Mouse (Mus musculus): ENCODE data around the gene Gm20388. TPM values are rescaled to one million over a fixed set of nuclear protein-coding genes. Genes with fewer than 3 reads are reported as not detected.
A peak's percentile ranks its signal among the peaks of the same experiment; 100 is the strongest.

The Gm20388 gene
- polyA plus RNA-seq, 1 experiment from 2014 or later: 7.4 TPM

DNA sequence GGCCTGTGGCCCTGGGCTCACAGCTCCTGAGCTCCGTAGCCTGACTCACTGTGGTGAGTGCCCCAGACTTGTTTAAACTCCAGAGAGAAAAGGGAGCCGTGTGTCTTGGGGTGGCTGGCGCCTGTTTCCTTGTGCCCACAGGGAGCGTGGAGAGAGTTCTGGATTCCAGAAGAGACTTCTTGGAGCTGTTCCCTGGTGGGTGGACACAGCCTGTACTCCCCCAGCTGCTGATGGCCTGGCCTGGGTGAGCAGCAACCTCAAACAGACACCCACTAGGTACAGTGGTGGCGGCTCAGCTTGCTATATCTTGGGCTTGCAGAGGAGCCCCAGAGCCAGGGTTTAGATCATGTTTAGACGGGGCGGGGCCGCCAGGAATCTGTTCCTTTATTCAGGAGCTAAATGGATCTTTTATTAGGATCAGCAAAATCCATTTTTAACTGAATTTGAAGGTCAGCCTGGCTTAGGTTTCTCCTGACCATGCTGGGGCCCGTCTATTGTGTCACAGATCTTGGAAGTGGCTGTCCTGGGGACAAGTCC, 339.2 kb downstream of the Gm20388 start:
- no peak for ATAC-seq (ENCODE audit: insufficient read depth, low FRiP score)
- peaks cover 38% of the 10 kb centered on the region for H3K4me1 ChIP-seq (ENCODE audit: control insufficient read depth, insufficient read depth, low read length)
- H3K27ac ChIP-seq (ENCODE audit: low read length): peak overlapping the region; percentile 23
- no peaks in the 10 kb centered on the region for H3K27me3 ChIP-seq (ENCODE audit: control insufficient read depth, insufficient read depth, low read length)
- 58% methylated on average over 9 of the region's 9 CpGs for WGBS
- no peak overlapping the region for H3K4me3 ChIP-seq (replicated peaks; ENCODE audit: low read length)
- H3K9me3 ChIP-seq (replicated peaks; ENCODE audit: control insufficient read depth, low read length): no peaks in the 10 kb centered on the region; the same call in 1 of the 2 replicates
- no peak overlapping the region for H3K4me2 ChIP-seq (ENCODE audit: low read depth, low read length)
- H3K36me3 ChIP-seq (ENCODE audit: control insufficient read depth, insufficient read depth, low read length): no peaks in the 10 kb centered on the region
- H3K9ac ChIP-seq (ENCODE audit: low read length): peak overlapping the region; percentile 4; the same call in 1 of the 2 replicates

- H3K4me1 ChIP-seq (ENCODE audit: control insufficient read depth, insufficient read depth, low read length): peaks cover 43% of the 10 kb centered on the region
- H3K4me3 ChIP-seq (replicated peaks; ENCODE audit: low read length): no peak overlapping the region
- peak; percentile 8; the same call in 1 of the 2 replicates for ATAC-seq (ENCODE audit: insufficient read depth, low FRiP score)
- no peak overlapping the region for H3K4me2 ChIP-seq (ENCODE audit: low read depth, low read length)
- no peaks in the 10 kb centered on the region for H3K36me3 ChIP-seq (ENCODE audit: control insufficient read depth, insufficient read depth, low read length)
- H3K9me3 ChIP-seq (replicated peaks; ENCODE audit: control insufficient read depth, low read length): no peaks in the 10 kb centered on the region; the same call in 1 of the 2 replicates
- H3K27me3 ChIP-seq (ENCODE audit: control insufficient read depth, insufficient read depth, low read length): no peaks in the 10 kb centered on the region
- peak overlapping the region; percentile 45 for H3K27ac ChIP-seq (ENCODE audit: low read length)
- H3K9ac ChIP-seq (ENCODE audit: low read length): peak overlapping the region; percentile 48
- WGBS: 72% methylated on average over 16 of the region's 16 CpGs
These were observed 340.2 kb downstream of the Gm20388 start for GRCm38 (mm10) chr8:120250750-120251410.

- Histone ChIP-seq H3K4me2 (ENCODE audit: low read depth, low read length) (no peak overlapping the region), H3K27me3 (ENCODE audit: control insufficient read depth, insufficient read depth, low read length) (no peaks in the 10 kb centered on the region), H3K4me3 (replicated peaks; ENCODE audit: low read length) (no peak overlapping the region), H3K4me1 (ENCODE audit: control insufficient read depth, insufficient read depth, low read length) (peaks cover 49% of the 10 kb centered on the region), H3K9me3 (replicated peaks; ENCODE audit: control insufficient read depth, low read length) (no peaks in the 10 kb centered on the region; the same call in 1 of the 2 replicates), H3K27ac (ENCODE audit: low read length) (peak overlapping the region; percentile 45), H3K36me3 (ENCODE audit: control insufficient read depth, insufficient read depth, low read length) (no peaks in the 10 kb centered on the region), H3K9ac (ENCODE audit: low read length) (peak overlapping the region; percentile 48)
- WGBS: 45% methylated on average over 9 of the region's 9 CpGs
- ATAC-seq (ENCODE audit: insufficient read depth, low FRiP score): peak; percentile 55; the same call in 1 of the 2 replicates
These were observed 340.9 kb downstream of the Gm20388 start for GRCm38 (mm10) chr8:120251411-120252035.

DNA sequence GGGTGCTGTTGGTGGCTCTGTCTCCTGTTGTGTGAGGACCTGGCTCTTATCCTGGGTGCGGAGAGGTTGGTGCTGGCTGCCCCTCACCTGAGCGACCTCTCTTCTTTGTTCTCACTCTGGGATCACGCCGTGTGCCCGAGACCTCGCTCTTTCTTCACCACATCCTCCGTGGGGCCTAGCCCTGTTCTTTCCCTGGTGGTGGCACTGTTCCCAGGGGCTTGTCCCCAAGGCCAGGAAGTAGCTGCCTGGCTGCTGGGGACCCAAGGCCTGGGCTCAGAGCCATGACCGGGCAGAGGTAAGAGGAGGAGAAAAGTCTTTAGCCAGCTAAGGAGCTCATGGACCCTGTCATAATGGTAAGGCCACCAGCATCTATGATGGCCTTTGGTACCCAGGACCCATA, 343.0 kb downstream of the Gm20388 start:
- H3K4me2 ChIP-seq (ENCODE audit: low read depth, low read length): no peak overlapping the region
- no peaks in the 10 kb centered on the region for H3K27me3 ChIP-seq (ENCODE audit: control insufficient read depth, insufficient read depth, low read length)
- no peaks in the 10 kb centered on the region for H3K36me3 ChIP-seq (ENCODE audit: control insufficient read depth, insufficient read depth, low read length)
- 71% methylated on average over 8 of the region's 8 CpGs for WGBS
- H3K4me1 ChIP-seq (ENCODE audit: control insufficient read depth, insufficient read depth, low read length): peaks cover 62% of the 10 kb centered on the region
- no peak overlapping the region for H3K27ac ChIP-seq (ENCODE audit: low read length)
- H3K9me3 ChIP-seq (replicated peaks; ENCODE audit: control insufficient read depth, low read length): no peaks in the 10 kb centered on the region
- H3K4me3 ChIP-seq (replicated peaks; ENCODE audit: low read length): no peak overlapping the region
- H3K9ac ChIP-seq (ENCODE audit: low read length): 0 out of 2 replicates have a peak overlapping the region, but pooled peaks have one; percentile 29
- no peak for ATAC-seq (ENCODE audit: insufficient read depth, low FRiP score)

DNA sequence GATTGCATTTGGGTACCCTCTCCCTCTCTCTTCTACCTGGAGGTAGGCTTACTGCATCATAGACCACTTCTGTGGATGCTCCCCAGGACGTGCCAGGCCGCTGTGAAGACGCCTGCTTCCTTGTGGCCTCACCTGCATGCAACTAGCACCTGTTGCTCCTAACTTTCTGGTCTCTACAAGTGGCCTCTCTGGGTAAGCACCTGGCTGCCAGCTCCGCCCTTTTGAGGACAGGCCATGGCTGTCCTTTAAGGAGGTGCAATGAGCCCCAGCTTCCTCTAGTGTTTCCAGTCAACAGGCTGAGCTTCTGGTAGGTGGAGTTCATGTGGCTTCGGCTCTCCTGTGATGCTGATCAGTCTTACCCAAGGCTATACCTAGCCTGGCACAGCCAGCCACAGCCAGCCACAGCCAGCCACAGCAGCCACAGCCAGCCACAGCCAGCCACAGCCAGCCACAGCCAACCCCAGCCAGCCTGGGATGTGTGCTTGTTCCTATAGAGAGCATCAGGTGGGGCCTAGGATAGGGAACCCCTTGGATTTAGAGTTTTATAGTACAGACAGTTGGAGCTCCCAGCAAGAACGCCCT, 344.9 kb downstream of the Gm20388 start:
- no peak overlapping the region for H3K4me2 ChIP-seq (ENCODE audit: low read depth, low read length)
- H3K4me3 ChIP-seq (replicated peaks; ENCODE audit: low read length): no peak overlapping the region
- H3K36me3 ChIP-seq (ENCODE audit: control insufficient read depth, insufficient read depth, low read length): no peaks in the 10 kb centered on the region
- no peak overlapping the region for H3K9ac ChIP-seq (ENCODE audit: low read length)
- H3K27me3 ChIP-seq (ENCODE audit: control insufficient read depth, insufficient read depth, low read length): no peaks in the 10 kb centered on the region
- no peak for ATAC-seq (ENCODE audit: insufficient read depth, low FRiP score)
- peaks cover 59% of the 10 kb centered on the region for H3K4me1 ChIP-seq (ENCODE audit: control insufficient read depth, insufficient read depth, low read length)
- WGBS: 80% methylated on average over 6 of the region's 6 CpGs
- no peaks in the 10 kb centered on the region for H3K9me3 ChIP-seq (replicated peaks; ENCODE audit: control insufficient read depth, low read length)
- no peak overlapping the region for H3K27ac ChIP-seq (ENCODE audit: low read length)

DNA sequence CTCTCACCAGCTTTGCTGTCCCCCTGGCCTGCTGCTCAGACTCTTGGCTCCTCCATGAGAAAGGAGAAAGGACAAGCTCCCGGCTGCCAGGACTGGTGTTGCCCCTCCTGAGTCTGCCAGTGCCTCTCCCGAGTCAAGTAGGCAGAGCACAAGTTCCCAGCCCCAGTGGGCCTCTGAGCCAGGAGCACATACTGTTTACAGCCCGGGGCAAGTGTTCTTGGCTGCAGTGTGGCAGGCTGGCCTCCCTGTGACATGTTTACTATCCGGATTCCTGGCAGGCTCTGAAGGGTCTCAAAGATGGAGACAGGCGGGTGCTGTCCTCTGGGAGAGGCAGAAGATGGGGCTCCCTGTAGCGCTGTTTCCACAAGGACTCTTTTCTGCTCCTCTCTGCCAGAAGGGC, 346.3 kb downstream of the Gm20388 start:
- Histone ChIP-seq H3K4me3 (replicated peaks; ENCODE audit: low read length) (no peak overlapping the region), H3K27ac (ENCODE audit: low read length) (peak overlapping the region; percentile 66), H3K27me3 (ENCODE audit: control insufficient read depth, insufficient read depth, low read length) (no peaks in the 10 kb centered on the region), H3K4me1 (ENCODE audit: control insufficient read depth, insufficient read depth, low read length) (peaks cover 59% of the 10 kb centered on the region), H3K9me3 (replicated peaks; ENCODE audit: control insufficient read depth, low read length) (no peaks in the 10 kb centered on the region), H3K4me2 (ENCODE audit: low read depth, low read length) (no peak overlapping the region), H3K9ac (ENCODE audit: low read length) (peak overlapping the region; percentile 46), H3K36me3 (ENCODE audit: control insufficient read depth, insufficient read depth, low read length) (no peaks in the 10 kb centered on the region)
- WGBS: 20% methylated on average over 6 of the region's 6 CpGs
- ATAC-seq (ENCODE audit: insufficient read depth, low FRiP score): no peak

DNA sequence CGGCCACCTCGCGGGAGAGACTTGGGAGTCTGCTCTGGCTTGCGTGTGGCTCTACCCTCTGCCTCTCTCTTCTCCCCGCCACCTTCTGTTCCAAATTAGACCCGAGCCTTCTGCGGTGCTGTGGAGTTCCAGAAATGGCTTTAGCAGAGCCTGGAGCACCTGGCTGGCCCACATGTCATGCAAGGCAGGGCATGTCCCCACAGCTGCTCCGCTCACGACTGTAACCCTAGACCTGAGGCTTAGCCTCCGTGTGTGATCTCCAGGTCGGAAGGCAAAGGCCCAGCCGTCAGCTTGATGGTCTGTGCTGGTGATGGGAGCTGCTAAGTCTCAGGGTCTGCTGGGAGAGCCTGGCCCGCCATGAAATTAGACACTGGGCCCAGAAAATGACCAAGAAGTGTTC, 348.6 kb downstream of the Gm20388 start:
- H3K4me1 ChIP-seq (ENCODE audit: control insufficient read depth, insufficient read depth, low read length): peaks cover 69% of the 10 kb centered on the region

DNA sequence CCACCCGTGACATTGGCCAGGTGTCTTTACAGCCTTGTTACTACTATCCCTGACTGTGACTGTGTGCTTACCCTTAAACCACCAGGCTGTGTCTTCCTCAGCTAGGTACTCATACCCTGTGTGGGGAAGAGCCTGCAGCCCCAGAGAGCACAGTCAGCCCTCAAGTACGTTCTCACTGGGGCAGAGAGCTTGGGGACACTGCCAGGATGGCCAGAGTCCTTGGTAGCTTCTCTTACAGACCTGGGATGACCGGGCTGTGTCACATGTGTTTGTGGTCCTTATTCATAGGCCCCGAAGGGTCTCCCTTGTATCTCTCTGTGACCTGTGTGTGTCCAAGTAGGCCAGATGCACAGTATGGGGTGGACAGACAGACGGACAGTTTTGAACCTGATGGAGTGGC, 350.0 kb downstream of the Gm20388 start:
- Histone ChIP-seq H3K4me3 (replicated peaks; ENCODE audit: low read length) (no peak overlapping the region), H3K27ac (ENCODE audit: low read length) (peak overlapping the region; percentile 47), H3K27me3 (ENCODE audit: control insufficient read depth, insufficient read depth, low read length) (no peaks in the 10 kb centered on the region), H3K36me3 (ENCODE audit: control insufficient read depth, insufficient read depth, low read length) (no peaks in the 10 kb centered on the region), H3K4me1 (ENCODE audit: control insufficient read depth, insufficient read depth, low read length) (peaks cover 75% of the 10 kb centered on the region), H3K4me2 (ENCODE audit: low read depth, low read length) (peak overlapping the region; percentile 11), H3K9me3 (replicated peaks; ENCODE audit: control insufficient read depth, low read length) (no peaks in the 10 kb centered on the region), H3K9ac (ENCODE audit: low read length) (peak overlapping the region; percentile 42)
- no peak for ATAC-seq (ENCODE audit: insufficient read depth, low FRiP score)
- 67% methylated on average over 5 of the region's 5 CpGs for WGBS

More for the DNA sequence above, 348.6 kb downstream of the Gm20388 start:
- no peak for ATAC-seq (ENCODE audit: insufficient read depth, low FRiP score)
- no peaks in the 10 kb centered on the region for H3K27me3 ChIP-seq (ENCODE audit: control insufficient read depth, insufficient read depth, low read length)
- 82% methylated on average over 13 of the region's 13 CpGs for WGBS
- no peaks in the 10 kb centered on the region for H3K36me3 ChIP-seq (ENCODE audit: control insufficient read depth, insufficient read depth, low read length)
- H3K9ac ChIP-seq (ENCODE audit: low read length): no peak overlapping the region
- H3K9me3 ChIP-seq (replicated peaks; ENCODE audit: control insufficient read depth, low read length): no peaks in the 10 kb centered on the region
- no peak overlapping the region for H3K4me2 ChIP-seq (ENCODE audit: low read depth, low read length)
- H3K27ac ChIP-seq (ENCODE audit: low read length): no peak overlapping the region
- H3K4me3 ChIP-seq (replicated peaks; ENCODE audit: low read length): no peak overlapping the region
